Mouse (Mus musculus): ENCODE results near the gene Lclat1. TPM values are rescaled to one million over a fixed set of nuclear protein-coding genes. Genes with fewer than 3 reads are reported as not detected.
A peak's percentile ranks its signal among the peaks of the same experiment; 100 is the strongest.

Lclat1 gene
- total RNA-seq (2021): 10 to 100 TPM; 35.3 to 39.1 TPM
- long read RNA-seq, experiment 1, partial matches to known transcripts: 0 of 3 reads
- long read RNA-seq, experiment 1, other reads (novel, unspliced or antisense): 3 of 3 reads
- long read RNA-seq, experiment 2, full-length matches to known transcripts: 1 of 17 reads
- long read RNA-seq, experiment 2, partial matches to known transcripts: 0 of 17 reads
- long read RNA-seq, experiment 2, other reads (novel, unspliced or antisense): 16 of 17 reads

DNA sequence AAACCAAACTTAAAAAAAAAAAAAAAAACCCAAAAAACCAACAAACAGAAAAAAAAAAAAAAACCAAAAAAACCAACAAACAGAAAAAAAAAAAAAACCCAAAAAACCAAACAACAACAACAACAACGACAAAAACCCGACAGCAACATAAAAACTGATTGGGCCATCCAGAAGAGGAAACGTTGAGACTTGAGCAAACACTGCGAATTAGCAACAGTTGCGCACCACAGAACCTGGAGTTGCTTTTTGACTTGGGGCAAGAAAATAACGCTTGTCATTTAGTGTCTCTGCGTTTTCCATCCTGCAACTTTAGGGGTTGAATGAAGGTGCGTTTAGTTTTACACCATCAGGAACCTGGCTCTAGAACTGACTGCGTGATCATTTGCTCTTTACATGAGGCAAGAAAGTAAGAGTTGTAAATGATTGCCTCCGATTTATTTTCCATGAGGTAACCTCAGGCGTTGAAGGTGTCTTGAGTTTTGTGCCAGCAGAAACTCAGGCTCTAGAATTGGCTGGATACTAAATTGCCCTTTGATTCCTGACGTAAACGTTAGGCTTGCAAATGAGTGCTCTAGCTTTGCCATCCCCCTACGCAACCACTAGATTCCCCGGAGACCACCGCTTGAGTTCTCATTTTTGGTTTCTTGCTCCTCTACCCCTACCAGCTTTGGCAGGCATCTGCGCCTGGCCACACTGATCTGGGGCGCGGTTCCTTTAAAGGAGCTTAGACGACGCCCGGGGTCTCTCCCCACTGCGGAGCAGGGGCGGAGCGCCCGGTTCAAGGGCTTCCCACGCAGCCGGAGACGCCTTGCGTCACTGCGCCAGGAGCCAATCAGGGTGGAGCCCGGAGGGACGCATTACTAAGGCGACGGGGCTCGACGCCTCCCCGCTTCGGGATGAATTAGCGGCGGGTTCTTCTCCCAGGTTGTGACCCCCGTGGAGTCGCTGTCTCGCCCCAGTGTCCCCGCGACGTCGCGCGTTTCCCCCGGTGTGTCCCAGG, at the start of gene Lclat1:
Gene Lclat1 (plus strand): TSS at position 828 of the 1,000 bp plus-strand sequence.
- DNase-seq: peak; percentile 98

DNA sequence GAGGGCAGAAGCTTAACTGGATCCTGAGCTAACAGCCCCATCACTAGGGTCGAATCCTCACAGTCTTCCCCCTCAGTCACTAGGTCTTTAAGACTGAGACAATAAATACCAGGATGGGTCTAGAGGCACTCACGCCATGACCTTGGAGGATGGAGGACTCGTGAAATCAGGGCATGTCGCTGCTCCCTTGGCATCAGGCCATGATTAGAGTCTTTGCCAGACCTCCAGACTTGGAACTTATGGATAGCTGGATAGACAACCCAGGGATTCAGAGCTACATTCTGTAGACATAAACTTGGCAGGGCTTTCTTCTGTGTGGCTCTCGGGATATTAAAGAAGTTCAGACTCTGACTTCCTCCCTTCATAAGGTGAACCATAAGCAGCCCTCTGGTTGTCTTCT, 49.5 kb upstream of the Lclat1 start:
- DNase-seq: peak; percentile 52

GRCm38 (mm10) chr17:73060224-73060896, 47.4 kb upstream of the Lclat1 start:
- no peak for DNase-seq

DNA sequence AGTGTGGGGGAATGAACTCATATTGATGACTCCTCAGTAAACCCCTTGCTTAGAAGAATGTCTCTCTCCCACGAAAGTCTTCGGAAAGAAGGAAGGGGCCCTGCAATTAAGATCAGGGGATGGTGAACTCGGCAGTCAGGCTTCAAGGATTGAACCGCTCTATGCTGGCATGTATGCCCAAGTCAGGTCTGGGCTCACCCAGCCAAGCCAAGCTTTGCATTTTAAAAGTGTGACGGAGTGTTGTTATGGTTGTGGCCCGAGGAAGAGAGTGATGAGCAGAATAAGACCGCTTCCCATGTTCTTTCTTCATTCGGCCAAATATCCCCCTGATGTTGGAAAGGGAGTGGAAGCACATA, 46.9 kb upstream of the Lclat1 start:
- no peak for DNase-seq

DNA sequence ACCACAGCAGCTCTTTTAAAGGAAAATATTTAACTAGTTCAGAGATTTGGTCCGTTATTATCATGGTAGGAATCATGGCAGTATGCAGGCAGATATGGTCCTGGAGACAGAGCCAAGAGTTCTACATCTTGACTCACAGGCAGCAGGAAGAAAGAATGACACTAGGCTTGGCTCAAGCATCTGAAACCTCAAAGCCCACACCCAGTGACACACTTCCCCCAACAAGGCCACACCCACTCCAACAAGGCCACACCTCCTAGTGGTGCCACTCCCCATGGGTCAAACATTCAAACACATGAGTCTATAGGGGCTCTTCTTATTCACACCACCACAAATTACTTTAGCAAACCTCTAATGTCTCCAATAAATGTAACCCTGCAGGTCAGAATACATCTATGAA, 45.1 kb upstream of the Lclat1 start:
- DNase-seq: no peak

GRCm38 (mm10) chr17:73063299-73063698, 44.5 kb upstream of the Lclat1 start:
- no peak for DNase-seq

- peak; percentile 39 for DNase-seq
These were observed 44.0 kb upstream of the Lclat1 start for GRCm38 (mm10) chr17:73063781-73064180.

DNA sequence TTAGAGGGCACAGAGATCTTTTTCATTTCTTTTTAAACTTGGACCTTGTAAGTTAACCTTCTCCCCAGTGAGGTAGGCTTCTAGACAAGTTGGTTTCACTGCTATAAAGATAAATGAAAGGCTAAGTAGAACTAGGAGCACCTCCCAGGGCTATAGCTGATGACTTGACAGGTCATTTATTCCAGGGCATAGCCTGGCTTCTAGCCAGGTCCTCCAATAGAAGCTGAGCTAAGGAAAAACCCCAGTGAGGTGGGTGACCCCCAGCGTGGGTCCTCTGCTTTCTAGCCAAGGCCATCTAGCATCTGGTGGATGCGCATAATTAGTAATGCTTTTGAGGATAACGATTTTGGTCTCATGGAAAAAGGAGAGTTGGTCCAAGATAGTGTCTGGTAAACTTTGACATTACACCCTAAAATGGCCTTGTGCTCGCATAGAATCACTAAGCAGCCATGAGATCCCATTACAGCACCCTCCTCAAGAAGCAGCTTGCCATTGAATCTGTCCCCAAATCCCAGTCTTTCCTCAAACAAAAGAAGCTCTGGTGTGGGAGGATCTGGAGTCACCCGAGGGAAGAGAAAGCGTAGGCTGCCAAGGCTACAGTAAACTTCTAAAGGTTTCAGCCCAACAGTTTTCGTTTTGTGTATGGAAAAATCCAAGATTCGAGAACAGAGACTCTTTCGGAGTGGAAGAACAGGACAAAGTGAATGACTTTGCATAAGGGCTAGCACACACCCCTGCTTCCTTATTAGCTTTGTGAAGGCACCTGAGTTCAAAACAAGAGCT, 41.2 kb upstream of the Lclat1 start:
- no peak for DNase-seq

DNA sequence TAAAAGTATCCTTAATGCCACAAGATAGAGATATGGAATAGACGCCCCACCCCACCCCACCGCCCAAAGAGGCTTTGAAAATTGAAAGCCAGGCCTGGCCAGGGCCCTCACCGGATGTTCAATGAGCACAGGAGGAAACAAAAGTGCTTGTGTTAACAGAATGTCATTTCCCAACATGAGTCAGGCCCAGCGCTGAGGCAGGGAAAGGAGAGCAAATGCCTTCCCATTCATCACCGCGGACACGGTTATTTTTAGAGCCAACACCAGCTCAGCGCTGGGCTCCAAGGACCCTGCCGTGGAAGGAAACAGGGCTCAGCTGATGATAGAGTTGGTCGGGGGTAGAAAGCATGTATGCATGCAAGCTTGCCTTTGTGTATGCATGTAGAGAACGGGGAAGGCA, 40.4 kb upstream of the Lclat1 start:
- DNase-seq: peak; percentile 78

- DNase-seq: no peak
These were observed 39.3 kb upstream of the Lclat1 start for GRCm38 (mm10) chr17:73068321-73068992.

GRCm38 (mm10) chr17:73070466-73070865, 37.3 kb upstream of the Lclat1 start:
- no peak for DNase-seq

- DNase-seq: no peak
These were observed 36.0 kb upstream of the Lclat1 start for GRCm38 (mm10) chr17:73071725-73072263.

DNA sequence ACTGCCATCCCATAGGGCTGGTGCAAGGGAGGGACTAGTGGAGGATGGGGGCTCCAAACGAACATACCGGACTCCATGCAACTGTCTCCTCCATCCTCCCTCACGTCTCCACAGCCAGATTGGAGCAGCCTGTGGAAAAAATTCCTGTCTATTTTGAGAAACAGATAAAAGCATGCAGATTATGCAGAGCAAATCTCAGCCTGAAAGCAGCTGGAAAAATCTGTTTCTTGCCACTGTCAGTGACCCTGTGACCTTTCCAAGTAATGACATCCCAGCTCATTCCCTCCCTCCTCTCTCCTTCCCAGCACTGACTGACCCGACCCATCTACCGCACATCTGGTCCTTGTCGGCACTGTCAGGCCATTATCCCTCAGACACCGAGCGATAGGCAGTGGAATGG, 35.5 kb upstream of the Lclat1 start:
- no peak for DNase-seq

- no peak for DNase-seq
These were observed 33.2 kb upstream of the Lclat1 start for GRCm38 (mm10) chr17:73074631-73075030.

GRCm38 (mm10) chr17:73075238-73075890, 32.4 kb upstream of the Lclat1 start:
- DNase-seq: no peak

- no peak for DNase-seq
These were observed 30.1 kb upstream of the Lclat1 start for GRCm38 (mm10) chr17:73077638-73078037.

- DNase-seq: no peak
These were observed 26.2 kb upstream of the Lclat1 start for GRCm38 (mm10) chr17:73081360-73082133.

GRCm38 (mm10) chr17:73082506-73083196, 25.1 kb upstream of the Lclat1 start:
- no peak for DNase-seq
